Mouse (Mus musculus) stomach, postnatal 0 days (tissue): Measurements from ENCODE around the gene Naip1. TPM values are rescaled to one million over a fixed set of nuclear protein-coding genes. Genes with fewer than 3 reads are reported as not detected.

Experiments
- ATAC-seq: fragments of 200-750 bp; cut with Nextera tagmentation; 2 replicates; pipeline ENCODE4 v1.8.0; 2017; ENCODE audit not compliant: low FRiP score, low TSS enrichment
- DNase-seq: peaks from one replicate; pipeline ENCODE4 v3.0.0-alpha.2; 2016; ENCODE audit warnings: low spot score
- H3K27ac ChIP-seq: fragments of 300-500 bp; sonication (generic); replicated peaks from 2 replicates; pipeline ENCODE4 v1.5.1; 2014; ENCODE audit warnings: mild to moderate bottlenecking, control low read depth
- H3K27me3 ChIP-seq: fragments of 300-500 bp; sonication (generic); 2 replicates; pipeline ENCODE4 v1.6.1; 2014; ENCODE audit warnings: low read length; ENCODE audit not compliant: control insufficient read depth, insufficient read depth
- H3K36me3 ChIP-seq: fragments of 300-500 bp; sonication (generic); 2 replicates; pipeline ENCODE4 v1.6.1; 2014; ENCODE audit warnings: low read length, mixed read lengths; ENCODE audit not compliant: control insufficient read depth, insufficient read depth
- H3K4me1 ChIP-seq: fragments of 300-500 bp; sonication (generic); replicated peaks from 2 replicates; pipeline ENCODE4 v1.6.1; 2014; ENCODE audit warnings: antibody characterized with exemption; ENCODE audit not compliant: control insufficient read depth, insufficient read depth
- H3K4me2 ChIP-seq: fragments of 300-500 bp; sonication (generic); replicated peaks from 2 replicates; pipeline ENCODE4 v1.6.1; 2014; ENCODE audit warnings: low read depth, mild to moderate bottlenecking, control low read depth, moderate library complexity
- H3K4me3 ChIP-seq: fragments of 300-500 bp; sonication (generic); 2 replicates; pipeline ENCODE4 v1.5.1; 2014; ENCODE audit warnings: low read depth, low read length, control low read depth
- H3K9ac ChIP-seq: fragments of 300-500 bp; sonication (generic); 2 replicates; pipeline ENCODE4 v1.6.1; 2014; ENCODE audit warnings: mild to moderate bottlenecking, low read length, control low read depth, mixed read lengths
- H3K9me3 ChIP-seq: fragments of 300-500 bp; sonication (generic); 2 replicates; pipeline ENCODE4 v1.6.1; 2016; ENCODE audit warnings: low read length; ENCODE audit not compliant: control insufficient read depth
- CTCF ChIP-seq: IDR thresholded peaks from 2 replicates; pipeline ENCODE4 v1.5.1; 2016; ENCODE audit warnings: antibody characterized with exemption, low read depth, mild to moderate bottlenecking, moderate library complexity
- EP300 ChIP-seq: optimal IDR thresholded peaks from 2 replicates; pipeline ENCODE3; 2016; ENCODE audit warnings: antibody characterized with exemption
- WGBS: fragments of 180-500 bp; shearing (Covaris S2); extraction: QIAGEN DNeasy Blood & Tissue Kit; methylation state at CpG from one replicate; pipeline ENCODE4 v1.1.7; 2014; 5-methylcytosine and 5-hydroxymethylcytosine counted together
- polyA plus RNA-seq: library from polyadenylated mRNA; unstranded; fragments of >200 nt; fragmentation: Nextera tagmentation; extraction: Ambion mirVana; gene quantifications from 2 replicates; pipeline ENCODE4 v1.2.1, GENCODE M21; 2015

The Naip1 gene
- polyA plus RNA-seq, 1 experiment from 2014 or later, result 0.10 TPM

- H3K27ac ChIP-seq, result peak overlapping the region; percentile 83; the same call in 1 of the 2 replicates
- WGBS, result 15% methylated on average over 6 of the region's 6 CpGs
- no peak for TF ChIP-seq EP300
- no peak for TF ChIP-seq CTCF
- ATAC-seq, result no peak
- H3K4me1 ChIP-seq, result no peaks in the 10 kb centered on the region
- no peak for DNase-seq
- peaks cover 1% of the 10 kb centered on the region for H3K36me3 ChIP-seq
- no peaks in the 10 kb centered on the region for H3K9me3 ChIP-seq
- peak overlapping the region; percentile 87 for H3K9ac ChIP-seq
- H3K27me3 ChIP-seq, result no peaks in the 10 kb centered on the region
- peak overlapping the region; percentile 85 for H3K4me3 ChIP-seq
- peak overlapping the region; percentile 77 for H3K4me2 ChIP-seq
These were observed 39.0 kb upstream of the Naip1 start for GRCm38 (mm10) chr13:100491623-100492022.

- DNase-seq (no peak), ATAC-seq (no peak)
- Histone ChIP-seq H3K9ac (no peak overlapping the region), H3K9me3 (no peaks in the 10 kb centered on the region), H3K36me3 (peaks cover 3% of the 10 kb centered on the region), H3K27ac (no peak overlapping the region), H3K4me3 (no peak overlapping the region), H3K4me1 (no peaks in the 10 kb centered on the region), H3K4me2 (no peak overlapping the region), H3K27me3 (no peaks in the 10 kb centered on the region)
- WGBS, result 80% methylated on average over 5 of the region's 5 CpGs
- TF ChIP-seq CTCF (no peak), EP300 (no peak)
These were observed 37.8 kb upstream of the Naip1 start for GRCm38 (mm10) chr13:100490424-100490823.

GRCm38 (mm10) chr13:100483610-100484009, 30.9 kb upstream of the Naip1 start:
- Histone ChIP-seq H3K27ac (no peak overlapping the region), H3K4me2 (no peak overlapping the region), H3K27me3 (no peaks in the 10 kb centered on the region), H3K9ac (no peak overlapping the region), H3K4me1 (no peaks in the 10 kb centered on the region), H3K9me3 (no peaks in the 10 kb centered on the region), H3K4me3 (no peak overlapping the region), H3K36me3 (peaks cover 6% of the 10 kb centered on the region)
- WGBS, result 59% methylated on average over 7 of the region's 7 CpGs
- DNase-seq (no peak), ATAC-seq (no peak)
- TF ChIP-seq CTCF (no peak), EP300 (no peak)

- no peaks in the 10 kb centered on the region for H3K36me3 ChIP-seq
- ATAC-seq (peak; percentile 53; the same call in 1 of the 2 replicates), DNase-seq (no peak)
- H3K4me2 ChIP-seq, result no peak overlapping the region
- H3K27ac ChIP-seq, result no peak overlapping the region
- no peaks in the 10 kb centered on the region for H3K9me3 ChIP-seq
- no peaks in the 10 kb centered on the region for H3K27me3 ChIP-seq
- no peak overlapping the region for H3K9ac ChIP-seq
- 70% methylated on average over 2 of the region's 2 CpGs for WGBS
- H3K4me3 ChIP-seq, result no peak overlapping the region
- H3K4me1 ChIP-seq, result no peaks in the 10 kb centered on the region
- TF ChIP-seq EP300 (no peak), CTCF (no peak)
These were observed 11.0 kb upstream of the Naip1 start for GRCm38 (mm10) chr13:100463527-100464222.

- DNase-seq (no peak), ATAC-seq (no peak)
- no peaks in the 10 kb centered on the region for H3K9me3 ChIP-seq
- no peak overlapping the region for H3K4me3 ChIP-seq
- no peak overlapping the region for H3K27ac ChIP-seq
- H3K4me1 ChIP-seq, result no peaks in the 10 kb centered on the region
- TF ChIP-seq CTCF (no peak), EP300 (no peak)
- H3K36me3 ChIP-seq, result no peaks in the 10 kb centered on the region
- no peak overlapping the region for H3K9ac ChIP-seq
- H3K4me2 ChIP-seq, result no peak overlapping the region
- WGBS, result 61% methylated on average over 3 of the region's 3 CpGs
- H3K27me3 ChIP-seq, result no peaks in the 10 kb centered on the region
These were observed 8.7 kb upstream of the Naip1 start for GRCm38 (mm10) chr13:100461336-100461735.

- Histone ChIP-seq H3K4me2 (no peak overlapping the region), H3K36me3 (no peaks in the 10 kb centered on the region), H3K27me3 (no peaks in the 10 kb centered on the region), H3K4me3 (no peak overlapping the region), H3K4me1 (no peaks in the 10 kb centered on the region), H3K9ac (no peak overlapping the region), H3K27ac (no peak overlapping the region), H3K9me3 (no peaks in the 10 kb centered on the region)
- no peak for DNase-seq
- ATAC-seq, result no peak
- TF ChIP-seq CTCF (no peak), EP300 (no peak)
- 79% methylated on average over 1 of the region's 1 CpGs for WGBS
These were observed 3.2 kb downstream of the Naip1 start for GRCm38 (mm10) chr13:100449495-100449894.
